Mouse (Mus musculus) ES-E14 (cell line): Measurements from ENCODE around the gene Ift22. TPM values are rescaled to one million over a fixed set of nuclear protein-coding genes. Genes with fewer than 3 reads are reported as not detected.
A peak's percentile ranks its signal among the peaks of the same experiment; 100 is the strongest.

ENCODE experiments used
- DNase-seq: peaks from one replicate; pipeline ENCODE4 v3.0.0-alpha.2; 2013; ENCODE audit warnings: low read depth, low spot score
- H3K27ac ChIP-seq: 2 replicates; pipeline ENCODE4 v1.5.1; 2012; ENCODE audit warnings: low read depth, mild to moderate bottlenecking, low read length, moderate library complexity, mixed read lengths; ENCODE audit not compliant: poor library complexity, insufficient read depth, severe bottlenecking
- H3K36me3 ChIP-seq: 2 replicates; pipeline ENCODE4 v1.6.1; 2012; ENCODE audit warnings: mild to moderate bottlenecking, low read length, moderate library complexity, mixed read lengths; ENCODE audit not compliant: control insufficient read depth, poor library complexity, insufficient read depth, severe bottlenecking
- H3K4me1 ChIP-seq, 2 experiments: fragments of 150-350 bp in 1 of 2; sonication (generic) in 1 of 2; 2 replicates each; pipeline ENCODE4 v1.6.1; 2012; ENCODE audit warnings: low read length in 2 of 2, mild to moderate bottlenecking in 1 of 2, mixed read lengths in 1 of 2; ENCODE audit not compliant: control insufficient read depth in 2 of 2, insufficient read depth in 2 of 2, poor library complexity in 1 of 2
- H3K4me3 ChIP-seq, 2 experiments: fragments of 150-350 bp in 1 of 2; sonication (generic) in 1 of 2; 2 replicates each; pipeline ENCODE4 v1.5.1; 2012; ENCODE audit warnings: low read length in 2 of 2, low read depth in 1 of 2, mild to moderate bottlenecking in 1 of 2, mixed read lengths in 1 of 2; ENCODE audit not compliant: insufficient read depth in 1 of 2, poor library complexity in 1 of 2, severe bottlenecking in 1 of 2
- H3K9ac ChIP-seq: 2 replicates; pipeline ENCODE4 v1.6.1; 2012; ENCODE audit warnings: low read depth, mild to moderate bottlenecking, low read length, mixed read lengths; ENCODE audit not compliant: poor library complexity, insufficient read depth, severe bottlenecking
- H3K9me3 ChIP-seq: fragments of 150-350 bp; sonication (generic); 2 replicates; pipeline ENCODE4 v1.6.1; 2012; ENCODE audit warnings: low read depth, mild to moderate bottlenecking, low read length; ENCODE audit not compliant: control insufficient read depth, insufficient read depth
- CHD2 ChIP-seq: IDR thresholded peaks from 2 replicates; pipeline ENCODE4 v1.6.1; 2014; ENCODE audit warnings: mild to moderate bottlenecking, low read depth, low read length, inconsistent platforms
- HCFC1 ChIP-seq: IDR thresholded peaks from 2 replicates; pipeline ENCODE4 v1.6.1; 2012; ENCODE audit warnings: low read length, inconsistent platforms, borderline replicate concordance; ENCODE audit not compliant: insufficient read depth
- MAFK ChIP-seq: IDR thresholded peaks from 2 replicates; pipeline ENCODE4 v1.6.1; 2014; ENCODE audit warnings: mild to moderate bottlenecking, low read depth, low read length, inconsistent platforms; ENCODE audit not compliant: insufficient read depth
- ZC3H11A ChIP-seq: IDR thresholded peaks from 2 replicates; pipeline ENCODE4 v1.6.1; 2012; ENCODE audit warnings: low read depth, mild to moderate bottlenecking, inconsistent platforms, low read length, borderline replicate concordance
- ZNF384 ChIP-seq: IDR thresholded peaks from 2 replicates; pipeline ENCODE4 v1.6.1; 2012; ENCODE audit warnings: low read depth, low read length, inconsistent platforms
- in situ Hi-C, 2 experiments: fragments of 600-800 bp; cut with MboI; formaldehyde crosslinking; loops; one replicate each; pipeline ENCODE4 v1.15.1; 2025; ENCODE audit warnings: low sequenced_read_pairs in 2 of 2, inconsistent platforms in 1 of 2; ENCODE audit not compliant: unreplicated experiment in 2 of 2
- total RNA-seq: library from RNA; depleted of rRNA; stranded (reverse); fragments of 300-350 nt; gene quantifications from 2 replicates; pipeline ENCODE4 v1.2.3, GENCODE M21; 2012

Ift22 gene
- total RNA-seq, 1 experiment = 18.3 TPM

GRCm38 (mm10) chr5:136895529-136895963 lies 12.4 kb upstream of the Ift22 start:
- no peak for DNase-seq
- Histone ChIP-seq H3K4me3 (no peak overlapping the region), H3K9ac (no peak overlapping the region), H3K9me3 (no peaks in the 10 kb centered on the region), H3K27ac (no peak overlapping the region), H3K36me3 (no peaks in the 10 kb centered on the region), H3K4me1 (no peaks in the 10 kb centered on the region)
- TF ChIP-seq ZNF384 (peak; percentile 78), HCFC1 (no peak)
- in situ Hi-C loops = loop anchor here in 1 of 2 experiments (25.0 kb wide), 1 partner anchor 108 kb away; no protein-coding TSS in a partner anchor

DNA sequence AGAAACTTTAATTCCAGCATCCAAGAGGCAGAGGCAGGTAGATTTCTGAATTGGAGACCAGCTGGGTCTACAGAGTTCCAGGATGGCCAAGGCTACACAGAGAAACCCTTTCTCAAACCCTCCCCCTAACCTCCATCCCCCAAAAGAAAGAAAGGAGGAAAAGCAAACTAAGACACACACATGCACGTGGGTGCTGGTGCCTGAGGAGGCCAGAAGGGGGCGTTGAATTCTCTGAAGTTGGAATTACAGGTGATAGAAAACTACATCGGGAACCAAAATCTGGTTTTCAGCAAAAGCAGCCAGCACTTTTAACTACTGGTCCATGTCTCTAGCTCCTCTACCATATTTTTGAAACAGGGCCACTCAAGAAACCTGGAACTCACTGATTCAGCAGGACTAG lies 3.3 kb upstream of the Ift22 start:
- Histone ChIP-seq H3K9me3 (no peaks in the 10 kb centered on the region), H3K4me1 (0 out of 4 replicates have a peak, but pooled peaks cover 0 to 2% of the 10 kb centered on the region in 2 experiments), H3K27ac (no peak overlapping the region), H3K4me3 (no peak overlapping the region), H3K9ac (no peak overlapping the region), H3K36me3 (no peaks in the 10 kb centered on the region)
- in situ Hi-C loops = no loop called here
- no peak for DNase-seq
- TF ChIP-seq ZNF384 (no peak), MAFK (no peak), ZC3H11A (no peak), CHD2 (no peak), HCFC1 (no peak)

DNA sequence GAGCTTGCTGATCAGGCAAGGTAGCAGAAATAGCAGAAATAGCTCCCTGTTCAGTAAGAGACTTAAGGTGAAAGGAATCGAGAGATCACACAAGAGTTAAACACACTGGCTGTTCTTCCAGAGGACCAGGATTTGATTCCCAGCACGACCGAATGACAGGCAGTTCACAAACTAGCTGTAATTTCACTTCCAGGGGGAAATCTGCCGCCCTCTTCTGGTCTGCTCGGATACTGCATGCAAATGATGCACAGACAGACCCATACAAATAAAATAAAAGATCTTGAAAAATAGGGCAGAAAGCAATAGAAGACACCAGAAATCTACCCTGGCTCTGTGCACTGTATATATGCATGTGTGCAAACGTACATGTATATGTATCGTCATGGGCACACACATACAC lies 2.3 kb upstream of the Ift22 start:
- peak; percentile 58 for DNase-seq
- Histone ChIP-seq H3K9me3 (no peaks in the 10 kb centered on the region), H3K4me1 (0 out of 4 replicates have a peak, but pooled peaks cover 0 to 2% of the 10 kb centered on the region in 2 experiments), H3K36me3 (no peaks in the 10 kb centered on the region), H3K4me3 (no peak overlapping the region), H3K9ac (no peak overlapping the region), H3K27ac (no peak overlapping the region)
- TF ChIP-seq MAFK (no peak), ZNF384 (no peak), HCFC1 (no peak), CHD2 (no peak), ZC3H11A (no peak)
- in situ Hi-C loops = no loop called here

DNA sequence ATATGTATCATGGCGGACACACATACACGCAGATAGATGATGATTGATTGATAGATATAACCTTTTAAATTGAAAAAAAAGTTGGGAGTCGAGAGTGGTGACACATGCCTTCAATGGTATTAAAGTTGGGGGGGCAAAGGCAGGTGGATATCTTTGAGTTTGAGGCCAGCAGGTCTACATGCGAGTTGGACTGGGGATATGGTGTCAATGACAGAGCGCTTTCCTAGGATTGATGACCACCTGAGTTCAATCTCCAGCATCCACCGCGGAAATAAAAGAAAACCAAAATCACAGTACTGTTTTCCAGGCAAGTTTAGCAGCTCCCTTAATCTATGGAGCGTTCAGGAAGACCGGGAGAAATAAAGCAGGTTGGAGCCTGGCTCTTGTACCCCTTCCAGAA lies 363 bp upstream of the Ift22 start:
- peak overlapping the region; percentile 39 to 54; a peak in 2 of 4 replicates for H3K4me3 ChIP-seq
- H3K27ac ChIP-seq = no peak overlapping the region
- DNase-seq = no peak
- no peaks in the 10 kb centered on the region for H3K9me3 ChIP-seq
- no peak overlapping the region for H3K9ac ChIP-seq
- in situ Hi-C loops = no loop called here
- H3K4me1 ChIP-seq = 0 out of 4 replicates have a peak, but pooled peaks cover 0 to 2% of the 10 kb centered on the region in 2 experiments
- H3K36me3 ChIP-seq = 0 out of 2 replicates have a peak, but pooled peaks cover 1% of the 10 kb centered on the region
- no peak for TF ChIP-seq CHD2
- no peak for TF ChIP-seq MAFK
- no peak for TF ChIP-seq HCFC1
- TF ChIP-seq ZNF384 = no peak
- no peak for TF ChIP-seq ZC3H11A

DNA sequence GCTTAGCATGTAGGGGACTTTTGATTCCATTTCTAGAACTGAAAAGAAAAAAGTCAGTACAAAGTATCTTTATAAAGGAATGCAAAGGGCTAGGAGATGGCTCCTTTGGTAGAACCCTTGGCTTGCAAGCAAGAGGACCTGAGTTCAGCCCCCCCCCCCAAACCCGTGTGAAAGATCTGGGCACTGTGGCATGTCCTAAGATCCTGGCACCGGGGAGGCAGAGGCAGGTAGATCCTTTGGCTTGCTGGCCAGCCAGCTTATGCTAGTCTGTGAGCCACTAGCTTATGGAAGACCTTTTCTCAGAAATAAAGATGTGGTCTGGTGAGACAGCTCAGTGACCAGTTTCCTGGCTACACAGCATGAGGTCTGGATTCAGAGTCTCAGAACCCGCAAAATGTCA lies 6.2 kb downstream of the Ift22 start:
- TF ChIP-seq ZNF384 (no peak), MAFK (no peak), CHD2 (no peak), ZC3H11A (no peak)
- H3K36me3 ChIP-seq = peaks cover 4% of the 10 kb centered on the region
- no peak overlapping the region for H3K9ac ChIP-seq
- no peak overlapping the region for H3K4me3 ChIP-seq
- no peaks in the 10 kb centered on the region for H3K4me1 ChIP-seq
- H3K9me3 ChIP-seq = no peaks in the 10 kb centered on the region
- H3K27ac ChIP-seq = no peak overlapping the region
- no peak for DNase-seq
- in situ Hi-C loops = no loop called here
